Mouse (Mus musculus) embryonic facial prominence, embryonic 14.5 days (tissue): ENCODE data around the gene Nav2. TPM values are rescaled to one million over a fixed set of nuclear protein-coding genes. Genes with fewer than 3 reads are reported as not detected.

Experiments used
- ATAC-seq: fragments of 200-750 bp; cut with Nextera tagmentation; 2 replicates; pipeline ENCODE4 v1.8.0; 2017; ENCODE audit warnings: low read depth, moderate number of reproducible peaks, moderate TSS enrichment
- DNase-seq: peaks from one replicate; pipeline ENCODE4 v3.0.0-alpha.2; 2015; ENCODE audit warnings: low spot score
- H3K27ac ChIP-seq: fragments of 300-500 bp; sonication (generic); replicated peaks from 2 replicates; pipeline ENCODE4 v1.5.1; 2014; ENCODE audit warnings: low read depth, mild to moderate bottlenecking, low read length, moderate library complexity
- H3K27me3 ChIP-seq: fragments of 300-500 bp; sonication (generic); replicated peaks from 2 replicates; pipeline ENCODE4 v1.6.1; 2014; ENCODE audit warnings: low read length; ENCODE audit not compliant: control insufficient read depth, insufficient read depth
- H3K36me3 ChIP-seq: fragments of 300-500 bp; sonication (generic); 2 replicates; pipeline ENCODE4 v1.6.1; 2014; ENCODE audit warnings: low read length, mixed read lengths; ENCODE audit not compliant: control insufficient read depth, insufficient read depth
- H3K4me1 ChIP-seq: fragments of 300-500 bp; sonication (generic); 2 replicates; pipeline ENCODE4 v1.6.1; 2014; ENCODE audit warnings: antibody characterized with exemption, low read length; ENCODE audit not compliant: control insufficient read depth, insufficient read depth
- H3K4me2 ChIP-seq: fragments of 300-500 bp; sonication (generic); 2 replicates; pipeline ENCODE4 v1.6.1; 2014; ENCODE audit warnings: low read depth, mild to moderate bottlenecking, low read length, moderate library complexity, mixed read lengths
- H3K4me3 ChIP-seq: fragments of 300-500 bp; sonication (generic); 2 replicates; pipeline ENCODE4 v1.5.1; 2014; ENCODE audit warnings: low read depth, mild to moderate bottlenecking, low read length
- H3K9ac ChIP-seq: fragments of 300-500 bp; sonication (generic); 2 replicates; pipeline ENCODE4 v1.6.1; 2014; ENCODE audit warnings: low read depth, mild to moderate bottlenecking, low read length, moderate library complexity, mixed read lengths
- H3K9me3 ChIP-seq: fragments of 300-500 bp; sonication (generic); 2 replicates; pipeline ENCODE4 v1.6.1; 2016; ENCODE audit warnings: low read length; ENCODE audit not compliant: control insufficient read depth
- WGBS: fragments of 180-500 bp; shearing (Covaris S2); extraction: QIAGEN DNeasy Blood & Tissue Kit; methylation state at CpG from one replicate; pipeline ENCODE4 v1.1.7; 2014; 5-methylcytosine and 5-hydroxymethylcytosine counted together
- polyA plus RNA-seq: library from polyadenylated mRNA; unstranded; fragments of >200 nt; fragmentation: Nextera tagmentation; extraction: Ambion mirVana; gene quantifications from 2 replicates; pipeline ENCODE4 v1.2.1, GENCODE M21; 2014

The Nav2 gene
- polyA plus RNA-seq, 1 experiment from 2014 or later: 13.5 TPM

- H3K36me3 ChIP-seq: no peaks in the 10 kb centered on the region
- DNase-seq (peak; percentile 52), ATAC-seq (peak; percentile 74)
- H3K9me3 ChIP-seq: no peaks in the 10 kb centered on the region
- H3K27ac ChIP-seq: peak overlapping the region; percentile 15; the same call in 1 of the 2 replicates
- peaks cover 10% of the 10 kb centered on the region for H3K4me1 ChIP-seq
- peak overlapping the region; percentile 42 for H3K4me3 ChIP-seq
- H3K27me3 ChIP-seq: 0 out of 2 replicates have a peak, but pooled peaks cover 5% of the 10 kb centered on the region
- peak overlapping the region; percentile 60 for H3K9ac ChIP-seq
- 5% methylated on average over 24 of the region's 31 CpGs for WGBS
- peak overlapping the region; percentile 85 for H3K4me2 ChIP-seq
These were observed 395.3 kb downstream of the Nav2 start for GRCm38 (mm10) chr7:49303600-49304411.

GRCm38 (mm10) chr7:49307717-49308116, 399.2 kb downstream of the Nav2 start:
- no peaks in the 10 kb centered on the region for H3K9me3 ChIP-seq
- H3K4me1 ChIP-seq: peaks cover 10% of the 10 kb centered on the region
- no peak for DNase-seq
- no peak overlapping the region for H3K9ac ChIP-seq
- 0 out of 2 replicates have a peak, but pooled peaks cover 5% of the 10 kb centered on the region for H3K27me3 ChIP-seq
- ATAC-seq: no peak
- no peak overlapping the region for H3K27ac ChIP-seq
- 85% methylated on average over 6 of the region's 6 CpGs for whole genome bisulfite sequencing
- no peak overlapping the region for H3K4me3 ChIP-seq
- H3K4me2 ChIP-seq: no peak overlapping the region
- H3K36me3 ChIP-seq: no peaks in the 10 kb centered on the region

GRCm38 (mm10) chr7:49309746-49310145, 401.2 kb downstream of the Nav2 start:
- ATAC-seq (no peak), DNase-seq (no peak)
- Histone ChIP-seq H3K4me3 (no peak overlapping the region), H3K9ac (no peak overlapping the region), H3K27ac (no peak overlapping the region), H3K9me3 (no peaks in the 10 kb centered on the region), H3K27me3 (no peaks in the 10 kb centered on the region), H3K36me3 (no peaks in the 10 kb centered on the region), H3K4me2 (no peak overlapping the region), H3K4me1 (peaks cover under 1% of the 10 kb centered on the region; the same call in 1 of the 2 replicates)
- WGBS: 68% methylated on average over 5 of the region's 5 CpGs

- Histone ChIP-seq H3K27ac (no peak overlapping the region), H3K4me2 (no peak overlapping the region), H3K9ac (no peak overlapping the region), H3K9me3 (no peaks in the 10 kb centered on the region), H3K4me3 (no peak overlapping the region), H3K36me3 (no peaks in the 10 kb centered on the region), H3K27me3 (no peaks in the 10 kb centered on the region), H3K4me1 (peaks cover 10% of the 10 kb centered on the region; the same call in 1 of the 2 replicates)
- ATAC-seq (no peak), DNase-seq (peak; percentile 50)
- WGBS: 67% methylated on average over 7 of the region's 7 CpGs
These were observed 405.4 kb downstream of the Nav2 start for GRCm38 (mm10) chr7:49313945-49314344.

- DNase-seq (no peak), ATAC-seq (no peak)
- H3K4me1 ChIP-seq: peaks cover 10% of the 10 kb centered on the region; the same call in 1 of the 2 replicates
- H3K4me2 ChIP-seq: no peak overlapping the region
- H3K27me3 ChIP-seq: no peaks in the 10 kb centered on the region
- H3K9ac ChIP-seq: no peak overlapping the region
- WGBS: 51% methylated on average over 3 of the region's 3 CpGs
- H3K4me3 ChIP-seq: no peak overlapping the region
- H3K9me3 ChIP-seq: no peaks in the 10 kb centered on the region
- H3K27ac ChIP-seq: no peak overlapping the region
- no peaks in the 10 kb centered on the region for H3K36me3 ChIP-seq
These were observed 406.5 kb downstream of the Nav2 start for GRCm38 (mm10) chr7:49315033-49315432.

- Histone ChIP-seq H3K4me1 (peaks cover 22% of the 10 kb centered on the region), H3K4me3 (no peak overlapping the region), H3K9me3 (no peaks in the 10 kb centered on the region), H3K36me3 (no peaks in the 10 kb centered on the region), H3K4me2 (no peak overlapping the region), H3K27me3 (no peaks in the 10 kb centered on the region), H3K27ac (no peak overlapping the region), H3K9ac (no peak overlapping the region)
- WGBS: 80% methylated on average over 3 of the region's 3 CpGs
- no peak for ATAC-seq
- DNase-seq: no peak
These were observed 408.1 kb downstream of the Nav2 start for GRCm38 (mm10) chr7:49316600-49316999.

GRCm38 (mm10) chr7:49318183-49318897, 409.8 kb downstream of the Nav2 start:
- peaks cover 28% of the 10 kb centered on the region for H3K4me1 ChIP-seq
- H3K4me2 ChIP-seq: no peak overlapping the region
- WGBS: 69% methylated on average over 15 of the region's 15 CpGs
- H3K36me3 ChIP-seq: no peaks in the 10 kb centered on the region
- no peak overlapping the region for H3K9ac ChIP-seq
- ATAC-seq (no peak), DNase-seq (no peak)
- H3K9me3 ChIP-seq: no peaks in the 10 kb centered on the region
- no peaks in the 10 kb centered on the region for H3K27me3 ChIP-seq
- H3K27ac ChIP-seq: no peak overlapping the region
- no peak overlapping the region for H3K4me3 ChIP-seq

- 78% methylated on average over 8 of the region's 8 CpGs for WGBS
- DNase-seq (no peak), ATAC-seq (no peak)
- Histone ChIP-seq H3K27ac (no peak overlapping the region), H3K36me3 (no peaks in the 10 kb centered on the region), H3K9me3 (no peaks in the 10 kb centered on the region), H3K27me3 (no peaks in the 10 kb centered on the region), H3K4me2 (no peak overlapping the region), H3K4me3 (no peak overlapping the region), H3K4me1 (peaks cover 28% of the 10 kb centered on the region), H3K9ac (no peak overlapping the region)
These were observed 410.4 kb downstream of the Nav2 start for GRCm38 (mm10) chr7:49318898-49319293.
